23 mouse cellular contexts compared by ENCODE assay signal in the genomic region with DNA sequence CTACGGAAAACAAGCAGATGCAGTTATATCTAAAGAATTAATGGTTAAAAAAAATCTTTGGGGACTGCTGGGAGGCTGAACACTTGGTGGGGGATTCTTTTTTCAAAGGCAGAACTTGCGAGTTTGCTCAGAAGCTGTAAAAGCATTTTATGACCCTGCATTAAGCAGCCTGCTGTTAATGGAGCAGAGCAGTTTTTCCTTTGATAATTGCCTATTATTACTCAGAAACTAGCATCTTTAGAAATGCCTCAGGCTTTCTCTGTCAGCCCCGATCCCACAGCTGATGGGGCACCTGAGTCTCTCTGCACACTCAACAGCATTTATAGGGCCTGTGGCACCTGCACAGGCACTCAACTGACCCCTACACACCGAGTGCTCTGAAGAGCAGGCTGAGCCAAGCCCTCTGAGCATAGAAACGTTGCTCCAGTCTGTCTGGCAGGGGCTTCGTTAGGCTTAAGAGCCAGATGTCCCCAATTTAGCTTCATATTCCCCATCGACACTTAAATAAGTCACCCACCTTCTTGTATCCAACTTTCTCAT. TPM values are rescaled to one million over a fixed set of nuclear protein-coding genes. Genes with fewer than 3 reads are reported as not detected.
A peak's percentile ranks its signal among the peaks of the same experiment; 100 is the strongest.
DNase-seq lines count a peak whose midpoint lies in the region; ATAC-seq and TF ChIP-seq lines count a peak whose summit lies in the region.
"Had no signal": no experiment of that assay in that cellular context is flagged by ENCODE, and none has a peak within 500 bp of the region (broad histone marks: within the 10 kb centered on the region; RNA-seq: fewer than 3 reads in every experiment).

No protein-coding gene starts in this region.

- no peaks in the 10 kb centered on the region for H3K36me3 ChIP-seq in kidney, postnatal 0 days (ENCODE audit: insufficient read depth, low read length)
- H3K36me3 ChIP-seq in forebrain, embryonic 16.5 days (ENCODE audit: control insufficient read depth, insufficient read depth), result no peaks in the 10 kb centered on the region
- H3K36me3 ChIP-seq in limb, embryonic 13.5 days, result no peaks in the 10 kb centered on the region
- H3K36me3 ChIP-seq: heart, embryonic 13.5 days; intestine, embryonic 15.5 days; stomach, embryonic 15.5 days had no signal

- H3K27ac ChIP-seq in kidney, postnatal 0 days, result no peak overlapping the region
- H3K27ac ChIP-seq in forebrain, embryonic 16.5 days (ENCODE audit: low read length), result peak overlapping the region; percentile 48; the same call in 1 of the 2 replicates
- no peak overlapping the region for H3K27ac ChIP-seq in limb, embryonic 13.5 days
- H3K27ac ChIP-seq: heart, embryonic 13.5 days; intestine, embryonic 15.5 days; stomach, embryonic 15.5 days had no signal

- no peaks in the 10 kb centered on the region for H3K9me3 ChIP-seq in kidney, postnatal 0 days (replicated peaks; ENCODE audit: low read length)
- H3K9me3 ChIP-seq in forebrain, embryonic 16.5 days (ENCODE audit: control insufficient read depth, low read length), result no peaks in the 10 kb centered on the region
- no peaks in the 10 kb centered on the region for H3K9me3 ChIP-seq in limb, embryonic 13.5 days
- H3K9me3 ChIP-seq: heart, embryonic 13.5 days; intestine, embryonic 15.5 days; stomach, embryonic 15.5 days had no signal

- no peaks in the 10 kb centered on the region for H3K27me3 ChIP-seq in kidney, postnatal 0 days (ENCODE audit: insufficient read depth, low read length)
- H3K27me3 ChIP-seq in forebrain, embryonic 16.5 days (replicated peaks; ENCODE audit: control insufficient read depth, insufficient read depth, low read length), result no peaks in the 10 kb centered on the region
- H3K27me3 ChIP-seq in limb, embryonic 13.5 days, result no peaks in the 10 kb centered on the region; the same call in 1 of the 2 replicates
- H3K27me3 ChIP-seq: heart, embryonic 13.5 days; intestine, embryonic 15.5 days; stomach, embryonic 15.5 days had no signal

- no peaks in the 10 kb centered on the region for H3K4me1 ChIP-seq in kidney, postnatal 0 days (replicated peaks; ENCODE audit: insufficient read depth, low read length)
- H3K4me1 ChIP-seq in forebrain, embryonic 16.5 days (replicated peaks; ENCODE audit: control insufficient read depth, insufficient read depth, low read length), result peaks cover 11% of the 10 kb centered on the region
- H3K4me1 ChIP-seq in limb, embryonic 13.5 days, result peaks cover 18% of the 10 kb centered on the region
- H3K4me1 ChIP-seq: heart, embryonic 13.5 days; intestine, embryonic 15.5 days; stomach, embryonic 15.5 days had no signal

- DNase-seq in embryo, embryonic 11.5 days (ENCODE audit: low read depth, low spot score), result peak; percentile 3
- no peak for DNase-seq in embryo, embryonic 11 days
- peak; percentile 15 for DNase-seq in kidney, postnatal 0 days (ENCODE audit: low spot score)
- DNase-seq in kidney, adult 11 months, result no peak
- DNase-seq in frontal cortex, postnatal 14 days (ENCODE audit: low spot score in 2 of 2), result no peak
- DNase-seq in right cerebral cortex, adult 18-20 months, result no peak
- DNase-seq: adrenal gland, postnatal 10 days; cerebellum, adult 11-12 months; cerebellum, postnatal 14 days; gastrocnemius, postnatal 10 days; heart, adult 11 months; heart, postnatal 4 days; kidney, postnatal 4 days; lung, adult 18-20 months; lung, postnatal 14 days; midbrain, embryonic 14.5 days; thymus, adult 2 months had no signal

- TF ChIP-seq CTCF in kidney, postnatal 0 days (IDR thresholded peaks at IDR 0.05; ENCODE audit: low read depth), result no peak

- H3K9ac ChIP-seq in kidney, postnatal 0 days (ENCODE audit: low read depth, low read length), result no peak overlapping the region
- no peak overlapping the region for H3K9ac ChIP-seq in forebrain, embryonic 16.5 days (replicated peaks; ENCODE audit: low read depth, low read length)
- H3K9ac ChIP-seq in limb, embryonic 13.5 days, result no peak overlapping the region
- H3K9ac ChIP-seq: heart, embryonic 13.5 days; intestine, embryonic 15.5 days; stomach, embryonic 15.5 days had no signal

- H3K4me3 ChIP-seq in kidney, postnatal 0 days (replicated peaks; ENCODE audit: low read depth, low read length), result no peak overlapping the region
- H3K4me3 ChIP-seq in forebrain, embryonic 16.5 days (replicated peaks; ENCODE audit: low read length), result no peak overlapping the region
- no peak overlapping the region for H3K4me3 ChIP-seq in limb, embryonic 13.5 days
- H3K4me3 ChIP-seq: heart, embryonic 13.5 days; intestine, embryonic 15.5 days; stomach, embryonic 15.5 days had no signal

- WGBS in kidney, postnatal 0 days, result 21% methylated on average over 7 of the region's 7 CpGs
- 23% methylated on average over 7 of the region's 7 CpGs for WGBS in forebrain, embryonic 16.5 days
- WGBS in limb, embryonic 13.5 days, result 7% methylated on average over 7 of the region's 7 CpGs

- no peak overlapping the region for H3K4me2 ChIP-seq in kidney, postnatal 0 days (ENCODE audit: low read length)
- no peak overlapping the region for H3K4me2 ChIP-seq in forebrain, embryonic 16.5 days (ENCODE audit: low read length)
- H3K4me2 ChIP-seq in limb, embryonic 13.5 days (replicated peaks), result peak overlapping the region; percentile 1; the same call in 1 of the 2 replicates
- H3K4me2 ChIP-seq: heart, embryonic 13.5 days; intestine, embryonic 15.5 days; stomach, embryonic 15.5 days had no signal

- ATAC-seq in kidney, postnatal 0 days (replicated peaks; ENCODE audit: low FRiP score, low read depth), result no peak
- ATAC-seq in forebrain, embryonic 16.5 days, result peak; percentile 51
- ATAC-seq in limb, embryonic 13.5 days (ENCODE audit: low FRiP score, low read depth), result no peak
- ATAC-seq: intestine, embryonic 15.5 days had no signal

RNA-seq across cellular contexts. Expression of gene 2410004P03Rik, which starts 49.7 kb away (rescaled TPM):
- 0.41 and 0.59 TPM in 2 replicates for polyA plus RNA-seq in kidney, postnatal 0 days (2015; fragmentation: Nextera tagmentation; extraction: Ambion mirVana)
- 3.0 and 4.3 TPM in 2 replicates for polyA plus RNA-seq in forebrain, embryonic 16.5 days (2015; fragmentation: Nextera tagmentation; extraction: Ambion mirVana)
- polyA plus RNA-seq in limb, embryonic 13.5 days (2015; fragmentation: Nextera tagmentation; extraction: Ambion mirVana), result 0.52 and 0.65 TPM in 2 replicates
- polyA plus RNA-seq: heart, embryonic 13.5 days; liver, adult 2 months had no signal

Comparison
In these comparisons a context has a peak if more than half of its experiments do, and no peak if none do; other contexts are left out.
1. DNase-seq: peak in embryo, embryonic 11.5 days (single experiment) and kidney, postnatal 0 days (single experiment); none in embryo, embryonic 11 days (single experiment), kidney, adult 11 months (single experiment), frontal cortex, postnatal 14 days (0 of 2) and right cerebral cortex, adult 18-20 months (single experiment).